Mouse (Mus musculus) macrophage (primary cell): Measurements from ENCODE around the gene Jun. TPM values are rescaled to one million over a fixed set of nuclear protein-coding genes. Genes with fewer than 3 reads are reported as not detected.

Experiments
- H3K27ac ChIP-seq: fragments of 350-480 bp; formaldehyde crosslinking; 2 replicates; pipeline ENCODE4 v1.9.0; 2021
- H3K36me3 ChIP-seq: fragments of 350-480 bp; formaldehyde crosslinking; 2 replicates; pipeline ENCODE4 v1.9.0; 2021; ENCODE audit errors: inconsistent target
- H3K4me3 ChIP-seq: fragments of 350-480 bp; formaldehyde crosslinking; 2 replicates; pipeline ENCODE4 v1.9.0; 2021; ENCODE audit errors: inconsistent target
- H3K79me2 ChIP-seq: fragments of 350-480 bp; formaldehyde crosslinking; 2 replicates; pipeline ENCODE4 v1.9.0; 2021; ENCODE audit errors: inconsistent target
- WGBS: methylation state at CpG from one replicate; pipeline ENCODE4 v1.1.7; 2026; ENCODE audit warnings: inconsistent platforms; ENCODE audit not compliant: missing documents; 5-methylcytosine and 5-hydroxymethylcytosine counted together
- polyA plus RNA-seq: library from polyadenylated mRNA; stranded (reverse); fragments of 250-400 nt; gene quantifications from 3 replicates; pipeline ENCODE4 v1.2.4, GENCODE M21; 2018; ENCODE audit warnings: inconsistent platforms

The Jun gene
- polyA plus RNA-seq, 1 experiment from 2014 or later, result 155 TPM

- Histone ChIP-seq H3K36me3 (no peaks in the 10 kb centered on the region), H3K27ac (peak overlapping the region; percentile 49), H3K4me3 (no peak overlapping the region), H3K79me2 (no peaks in the 10 kb centered on the region)
- 65% methylated on average over 8 of the region's 8 CpGs for WGBS
Observed at GRCm38 (mm10) chr4:95083957-95084356, 31.9 kb upstream of the Jun start.

- Histone ChIP-seq H3K79me2 (no peaks in the 10 kb centered on the region), H3K36me3 (no peaks in the 10 kb centered on the region), H3K27ac (peak overlapping the region; percentile 49; the same call in 1 of the 2 replicates), H3K4me3 (no peak overlapping the region)
- 92% methylated on average over 5 of the region's 5 CpGs for WGBS
Observed at GRCm38 (mm10) chr4:95083191-95083729, 31.2 kb upstream of the Jun start.

- WGBS, result 47% methylated on average over 4 of the region's 4 CpGs
- Histone ChIP-seq H3K79me2 (no peaks in the 10 kb centered on the region), H3K4me3 (no peak overlapping the region), H3K27ac (peak overlapping the region; percentile 49), H3K36me3 (no peaks in the 10 kb centered on the region)
Observed at GRCm38 (mm10) chr4:95082481-95083088, 30.6 kb upstream of the Jun start.

DNA sequence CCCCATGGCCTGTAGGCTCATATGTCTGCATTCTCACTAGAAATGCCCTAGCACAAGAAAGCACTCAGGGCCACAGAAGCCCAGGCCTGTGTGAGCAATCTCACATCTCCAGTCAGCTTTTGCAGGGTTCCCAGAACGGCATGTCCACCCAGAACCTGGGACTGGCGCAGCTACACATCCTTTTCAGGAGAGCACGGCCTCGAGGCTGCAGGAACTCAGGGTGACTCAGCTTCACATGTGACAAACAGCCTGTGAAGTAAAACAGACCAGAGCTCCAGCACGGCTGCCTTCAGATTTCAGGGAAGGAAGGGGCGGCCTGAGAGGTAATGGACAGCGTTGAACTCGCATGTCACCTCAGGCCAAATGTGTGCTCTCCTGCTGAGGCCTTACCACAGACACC lies 29.6 kb upstream of the Jun start:
- 14% methylated on average over 8 of the region's 8 CpGs for WGBS
- Histone ChIP-seq H3K4me3 (no peak overlapping the region), H3K36me3 (no peaks in the 10 kb centered on the region), H3K27ac (peak overlapping the region; percentile 49), H3K79me2 (no peaks in the 10 kb centered on the region)

DNA sequence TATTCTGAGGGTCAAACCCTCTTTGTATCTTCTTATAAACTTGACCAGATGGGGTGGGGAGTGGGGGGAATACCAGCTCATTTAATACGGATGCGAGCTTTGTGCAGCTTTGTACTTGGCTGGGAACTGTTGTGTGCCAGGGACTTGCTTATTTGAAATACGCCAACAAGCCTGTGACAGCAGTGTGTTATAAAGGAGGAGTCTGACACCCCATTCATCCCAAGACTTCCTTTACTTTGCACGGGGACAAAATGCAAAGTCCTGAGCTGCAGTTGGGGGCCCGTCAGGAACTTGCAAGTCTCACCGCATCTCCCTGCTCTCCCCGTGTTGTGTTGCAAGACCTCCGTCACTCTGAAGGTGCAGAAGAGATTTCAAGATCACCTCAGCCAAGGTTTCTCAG lies 26.6 kb upstream of the Jun start:
- no peaks in the 10 kb centered on the region for H3K36me3 ChIP-seq
- no peak overlapping the region for H3K4me3 ChIP-seq
- H3K27ac ChIP-seq, result no peak overlapping the region
- WGBS, result 68% methylated on average over 8 of the region's 8 CpGs
- H3K79me2 ChIP-seq, result no peaks in the 10 kb centered on the region

DNA sequence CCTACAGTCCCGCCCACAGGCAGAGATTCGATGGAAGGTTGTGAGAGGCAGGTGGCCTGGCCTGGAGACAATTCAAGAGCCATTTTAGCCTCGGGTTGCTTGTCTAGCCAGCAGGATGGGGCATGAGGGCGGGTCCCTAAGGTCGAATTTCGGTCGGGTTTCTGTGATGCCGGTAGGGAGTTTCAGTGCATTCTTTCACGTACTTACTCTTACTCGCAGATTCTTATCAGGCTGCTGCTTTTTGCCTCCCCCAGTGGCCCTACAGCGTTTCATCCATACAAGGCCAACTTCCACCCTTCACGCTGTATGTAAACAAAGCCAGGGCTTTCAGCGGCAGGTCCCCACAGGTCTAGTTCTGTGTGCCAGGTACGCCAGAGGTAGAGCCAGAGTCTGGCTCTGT lies 24.3 kb upstream of the Jun start:
- 83% methylated on average over 14 of the region's 14 CpGs for WGBS
- Histone ChIP-seq H3K4me3 (no peak overlapping the region), H3K79me2 (no peaks in the 10 kb centered on the region), H3K27ac (no peak overlapping the region), H3K36me3 (no peaks in the 10 kb centered on the region)

DNA sequence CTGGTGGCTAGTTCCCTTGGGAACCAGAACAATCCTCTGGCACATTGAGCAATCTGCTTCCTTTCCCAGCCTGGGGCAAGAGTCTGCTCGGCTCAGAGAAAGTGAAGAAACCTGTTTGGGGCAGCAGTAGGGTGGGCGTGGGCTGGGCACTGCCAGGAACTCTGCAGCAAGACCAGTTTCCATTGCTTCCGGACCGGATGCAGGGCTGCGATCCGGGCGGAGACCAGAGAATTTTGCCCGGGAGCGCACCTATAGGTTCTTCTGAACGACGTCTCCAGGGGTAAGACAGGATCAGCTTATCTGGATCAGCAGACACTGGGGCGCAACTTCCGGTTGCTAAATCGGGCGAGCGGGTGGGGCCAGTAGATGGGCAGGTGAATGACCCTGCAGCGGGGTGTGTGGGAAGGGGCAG lies 23.6 kb upstream of the Jun start:
- 45% methylated on average over 16 of the region's 17 CpGs for WGBS
- no peaks in the 10 kb centered on the region for H3K79me2 ChIP-seq
- no peaks in the 10 kb centered on the region for H3K36me3 ChIP-seq
- H3K27ac ChIP-seq, result no peak overlapping the region
- H3K4me3 ChIP-seq, result no peak overlapping the region

DNA sequence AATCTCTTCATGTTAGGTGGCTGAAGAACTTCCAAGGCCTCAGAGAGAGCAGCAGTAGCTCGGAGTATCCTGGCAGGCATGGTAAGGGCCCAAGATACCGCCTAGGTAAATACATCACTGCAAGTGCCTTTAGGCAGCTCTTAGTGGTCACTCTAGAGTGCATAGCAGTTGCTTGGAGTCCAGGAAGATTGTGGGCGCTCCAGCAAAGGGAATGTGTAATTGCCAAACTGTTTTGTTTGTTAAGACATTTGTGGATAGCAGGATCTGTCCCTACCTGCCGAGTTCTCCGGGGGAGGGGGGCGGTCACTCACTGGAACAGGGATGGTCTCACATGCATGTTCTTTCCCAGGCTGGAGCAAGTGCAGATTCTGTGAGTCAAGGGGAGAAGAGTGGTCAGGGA lies 22.3 kb upstream of the Jun start:
- no peaks in the 10 kb centered on the region for H3K79me2 ChIP-seq
- WGBS, result 95% methylated on average over 6 of the region's 6 CpGs
- H3K27ac ChIP-seq, result no peak overlapping the region
- H3K36me3 ChIP-seq, result no peaks in the 10 kb centered on the region
- H3K4me3 ChIP-seq, result no peak overlapping the region

- no peak overlapping the region for H3K27ac ChIP-seq
- H3K79me2 ChIP-seq, result no peaks in the 10 kb centered on the region
- WGBS, result 83% methylated on average over 6 of the region's 10 CpGs
- H3K4me3 ChIP-seq, result no peak overlapping the region
- H3K36me3 ChIP-seq, result no peaks in the 10 kb centered on the region
Observed at GRCm38 (mm10) chr4:95073214-95073750, 21.3 kb upstream of the Jun start.

- Histone ChIP-seq H3K36me3 (no peaks in the 10 kb centered on the region), H3K27ac (no peak overlapping the region), H3K4me3 (no peak overlapping the region), H3K79me2 (no peaks in the 10 kb centered on the region)
- WGBS, result 58% methylated on average over 5 of the region's 5 CpGs
Observed at GRCm38 (mm10) chr4:95070407-95070806, 18.4 kb upstream of the Jun start.

DNA sequence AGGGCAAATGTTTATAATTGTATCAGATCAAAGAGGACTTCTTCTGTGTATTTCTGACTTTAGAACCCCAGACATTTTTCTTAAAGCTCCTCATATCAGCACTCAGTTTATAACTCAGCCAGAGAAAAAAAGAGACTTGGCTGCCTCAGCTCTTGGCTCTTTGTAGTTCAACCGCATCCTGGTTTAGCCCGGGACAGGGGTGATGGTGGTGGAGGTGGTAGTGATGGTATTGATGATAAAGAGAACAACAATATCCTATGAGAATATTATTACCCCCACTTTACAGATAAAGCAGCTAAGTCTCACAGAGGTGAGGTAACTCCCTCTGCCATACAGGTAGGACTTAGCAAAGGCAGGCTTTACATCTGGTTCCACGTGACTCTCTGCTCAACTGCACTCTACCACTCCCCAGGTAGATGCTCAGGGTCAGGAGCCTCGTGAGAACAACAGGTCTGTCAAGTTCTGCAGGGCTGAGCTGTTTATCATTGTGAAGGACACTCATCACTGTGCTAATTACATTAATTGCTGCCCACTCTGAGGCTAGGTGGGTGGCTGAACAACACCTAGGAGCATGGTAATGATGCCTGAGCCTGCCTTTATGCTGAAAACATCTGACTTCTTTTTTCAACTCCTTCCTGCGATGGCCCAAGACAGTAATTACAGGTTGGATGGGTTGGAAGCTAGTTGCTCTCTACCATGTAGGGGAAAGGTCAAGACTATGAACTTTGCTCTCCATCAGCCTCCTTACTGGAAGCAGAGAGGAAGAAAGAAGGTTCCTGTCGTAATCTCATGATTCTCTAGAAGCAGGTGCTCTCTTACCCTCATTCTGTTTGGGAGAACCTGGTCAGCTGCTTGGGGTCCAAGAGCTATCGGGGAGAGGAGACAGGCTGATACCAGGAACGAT lies 16.3 kb upstream of the Jun start:
- H3K4me3 ChIP-seq, result no peak overlapping the region
- no peaks in the 10 kb centered on the region for H3K79me2 ChIP-seq
- WGBS, result 95% methylated on average over 8 of the region's 8 CpGs
- H3K36me3 ChIP-seq, result no peaks in the 10 kb centered on the region
- no peak overlapping the region for H3K27ac ChIP-seq

- H3K4me3 ChIP-seq, result no peak overlapping the region
- H3K36me3 ChIP-seq, result no peaks in the 10 kb centered on the region
- no peaks in the 10 kb centered on the region for H3K79me2 ChIP-seq
- H3K27ac ChIP-seq, result no peak overlapping the region
- WGBS, result 78% methylated on average over 2 of the region's 2 CpGs
Observed at GRCm38 (mm10) chr4:95063609-95064210, 11.7 kb upstream of the Jun start.

DNA sequence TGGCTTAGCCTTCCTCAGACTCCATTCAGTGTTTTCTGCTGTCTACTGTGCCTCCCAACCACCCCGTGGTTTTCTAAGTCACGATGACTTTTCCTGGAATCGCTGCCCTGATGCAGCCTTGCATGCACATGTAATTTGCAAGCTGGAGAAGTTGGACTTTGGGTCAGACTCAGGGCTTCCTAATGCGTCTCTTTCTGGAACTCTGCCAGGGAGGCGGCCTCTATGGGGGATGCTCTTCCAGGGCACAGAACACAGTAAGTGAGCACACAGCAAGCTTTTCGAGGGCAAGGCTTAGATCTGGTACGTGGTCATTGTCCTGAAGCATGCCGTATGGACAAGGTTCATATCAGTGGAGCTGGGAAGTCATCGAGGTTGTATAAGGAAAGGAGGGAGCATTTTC lies 10.9 kb upstream of the Jun start:
- WGBS, result 63% methylated on average over 9 of the region's 9 CpGs
- Histone ChIP-seq H3K79me2 (no peaks in the 10 kb centered on the region), H3K36me3 (no peaks in the 10 kb centered on the region), H3K27ac (no peak overlapping the region), H3K4me3 (no peak overlapping the region)

- 88% methylated on average over 4 of the region's 4 CpGs for WGBS
- Histone ChIP-seq H3K4me3 (no peak overlapping the region), H3K27ac (no peak overlapping the region), H3K36me3 (no peaks in the 10 kb centered on the region), H3K79me2 (no peaks in the 10 kb centered on the region)
Observed at GRCm38 (mm10) chr4:95057264-95057663, 5.2 kb upstream of the Jun start.

DNA sequence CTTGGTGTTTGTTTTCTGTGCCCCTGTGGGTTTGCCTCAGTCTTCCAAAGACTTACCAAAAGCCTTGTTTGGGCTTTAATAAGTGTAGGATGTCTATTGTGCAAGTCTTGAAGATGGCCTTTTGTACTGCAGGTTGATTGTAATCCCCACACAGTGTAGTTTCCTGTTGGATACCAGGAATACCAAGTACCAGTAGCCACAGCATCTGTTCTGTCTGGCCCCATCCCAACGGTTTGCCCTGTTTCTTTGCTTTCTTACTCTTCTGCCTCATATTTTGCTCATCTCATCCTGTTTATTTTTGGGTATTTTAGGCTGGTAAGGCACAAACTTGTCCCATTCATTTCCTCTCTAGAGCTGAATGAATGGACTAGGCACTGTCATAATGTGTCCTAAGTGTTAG lies 3.3 kb upstream of the Jun start:
- Histone ChIP-seq H3K4me3 (no peak overlapping the region), H3K27ac (peak overlapping the region; percentile 99), H3K36me3 (no peaks in the 10 kb centered on the region), H3K79me2 (peaks cover 15% of the 10 kb centered on the region)
- 67% methylated on average over 1 of the region's 1 CpGs for WGBS
